Mouse (Mus musculus) megakaryocyte, embryonic 14.5 days (primary cell): ENCODE measurements around the gene Flvcr2.

ENCODE experiments used
- FLI1 ChIP-seq: IDR thresholded peaks from 2 replicates; pipeline ENCODE4 v1.6.1; 2012; ENCODE audit warnings: low read length, inconsistent platforms, mixed read lengths
- GATA1 ChIP-seq: IDR thresholded peaks from 3 replicates; pipeline ENCODE4 v1.6.1; 2012; ENCODE audit warnings: mixed read lengths, low read length, inconsistent platforms, borderline replicate concordance

DNA sequence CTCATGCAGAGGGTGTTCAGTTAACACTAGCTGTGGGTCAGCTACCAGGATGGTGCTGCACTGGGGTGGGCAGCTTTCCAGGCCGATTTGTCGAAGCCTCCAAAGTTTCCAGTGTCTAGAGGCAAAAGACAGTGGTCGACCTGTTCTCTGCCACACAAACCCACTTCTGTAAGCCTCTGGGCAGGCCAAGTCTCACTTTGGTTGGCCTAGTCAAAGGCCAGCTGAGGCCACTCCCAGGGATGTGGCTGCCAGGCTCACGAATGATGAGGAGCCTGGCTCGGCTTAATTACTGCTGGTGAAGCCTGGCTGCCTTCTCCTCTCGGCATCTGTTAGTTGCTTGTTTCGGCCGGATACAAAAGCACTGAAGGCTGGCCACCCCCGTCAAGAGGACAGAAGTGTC is 53.7 kb downstream of the Flvcr2 start:
- no peak for TF ChIP-seq GATA1
- TF ChIP-seq FLI1, result no peak
